Mouse (Mus musculus) left cerebral cortex, postnatal 10 days (tissue): Measurements from ENCODE around the gene Gata3. TPM values are rescaled to one million over a fixed set of nuclear protein-coding genes. Genes with fewer than 3 reads are reported as not detected.

Experiments used
- total RNA-seq, 2 experiments: library from RNA; stranded (reverse); gene quantifications; 2 replicates each; pipeline ENCODE4 v1.2.3; 2021

Gata3 gene
- total RNA-seq, 2 experiments from 2014 or later = 0.11 to 0.49 TPM

Other genes with a start within 250 kb of the Gata3 start
- gene 4930412O13Rik, start 8.8 kb downstream of the Gata3 start, total RNA-seq = not detected
- gene 9230102O04Rik, start 494 bp downstream of the Gata3 start, total RNA-seq = not detected
- 10 to 100 TPM; 11.2 to 11.6 TPM for gene Taf3, start 158.6 kb upstream of the Gata3 start, total RNA-seq
- 100 to 1,000 TPM; 296 to 300 TPM for gene Atp5c1, start 190.5 kb upstream of the Gata3 start, total RNA-seq
- gene Kin, start 190.6 kb upstream of the Gata3 start, total RNA-seq = 10 to 100 TPM in 1 of 2 experiments, 1 to 10 TPM in 1; 8.5 to 11.8 TPM
- gene Itih2, start 241.4 kb upstream of the Gata3 start, total RNA-seq = 1 to 10 TPM; 3.3 to 3.5 TPM